Mouse (Mus musculus): ENCODE data around the gene Nkx6-1. TPM values are rescaled to one million over a fixed set of nuclear protein-coding genes. Genes with fewer than 3 reads are reported as not detected.

The Nkx6-1 gene
- under 1 TPM; 0.10 to 0.12 TPM for total RNA-seq (2021)

DNA sequence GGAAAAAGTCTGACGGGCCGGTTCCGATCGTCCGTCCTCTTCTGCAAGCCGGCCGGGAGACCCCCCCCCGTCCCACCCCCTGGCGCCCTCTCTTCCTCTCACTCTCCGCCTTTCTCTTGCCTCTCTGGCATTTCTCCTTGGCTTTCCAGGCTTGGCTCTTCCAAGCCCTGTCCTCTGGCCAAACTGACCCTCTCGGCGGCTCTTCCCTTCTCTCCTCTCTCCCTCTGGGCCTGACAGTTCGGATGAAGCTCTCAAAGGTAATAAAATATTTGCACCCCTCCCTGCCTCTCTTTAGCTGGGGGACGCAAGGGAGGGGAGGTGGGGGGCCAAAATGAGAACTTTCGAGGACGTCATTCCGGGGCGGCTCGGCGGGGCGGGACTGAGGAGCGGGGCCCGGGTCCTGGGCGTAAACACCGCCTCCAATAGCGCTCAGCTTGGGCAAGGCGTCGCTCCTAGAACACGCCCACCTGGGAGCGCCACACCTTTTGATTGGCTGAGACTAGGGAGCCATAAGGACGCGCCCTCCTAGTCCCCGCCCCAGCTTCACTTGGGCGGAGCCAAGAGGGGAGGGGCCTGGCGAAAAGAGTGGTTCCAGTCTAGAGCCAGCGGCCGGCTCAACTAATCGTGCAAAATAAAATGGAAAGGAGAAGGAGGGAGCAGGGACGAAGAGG, at the start of gene Nkx6-1:
Gene Nkx6-1 (minus strand): TSS at position 52 of the 671 bp plus-strand sequence.
- DNase-seq = peak; percentile 64 to 66
- intact Hi-C loops (cut with DNase I) = loop anchor here (5.0 kb wide), 2 partner anchors 298 to 838 kb away; no protein-coding TSS in a partner anchor

DNA sequence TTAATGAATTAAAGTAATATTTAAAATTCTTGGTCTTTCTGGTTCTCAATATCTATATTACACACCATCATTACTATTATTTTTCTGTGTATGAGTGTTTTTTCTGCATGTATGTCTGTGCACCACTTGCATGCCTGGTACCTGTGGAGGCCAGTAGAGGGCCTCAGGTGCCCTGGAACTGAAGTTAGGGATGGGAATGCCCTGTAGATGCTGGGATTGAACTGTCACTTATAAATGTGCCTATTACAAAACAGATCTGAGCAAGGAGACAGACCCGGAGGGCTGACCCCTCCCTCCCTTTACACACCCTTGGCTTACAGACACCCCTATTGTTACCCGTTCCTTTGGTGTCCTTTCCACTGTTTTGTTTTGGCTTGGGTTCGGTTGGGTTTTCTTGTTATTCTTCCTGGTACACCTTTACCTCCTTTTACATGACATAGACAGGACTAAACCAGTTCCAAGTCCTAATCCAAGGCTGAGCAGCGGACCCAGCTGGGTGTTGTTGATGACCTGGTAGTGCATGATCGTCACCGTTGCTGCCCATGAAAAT, 48.3 kb upstream of the Nkx6-1 start:
- intact Hi-C loops (cut with DNase I) = no loop called here
- no peak for DNase-seq

DNA sequence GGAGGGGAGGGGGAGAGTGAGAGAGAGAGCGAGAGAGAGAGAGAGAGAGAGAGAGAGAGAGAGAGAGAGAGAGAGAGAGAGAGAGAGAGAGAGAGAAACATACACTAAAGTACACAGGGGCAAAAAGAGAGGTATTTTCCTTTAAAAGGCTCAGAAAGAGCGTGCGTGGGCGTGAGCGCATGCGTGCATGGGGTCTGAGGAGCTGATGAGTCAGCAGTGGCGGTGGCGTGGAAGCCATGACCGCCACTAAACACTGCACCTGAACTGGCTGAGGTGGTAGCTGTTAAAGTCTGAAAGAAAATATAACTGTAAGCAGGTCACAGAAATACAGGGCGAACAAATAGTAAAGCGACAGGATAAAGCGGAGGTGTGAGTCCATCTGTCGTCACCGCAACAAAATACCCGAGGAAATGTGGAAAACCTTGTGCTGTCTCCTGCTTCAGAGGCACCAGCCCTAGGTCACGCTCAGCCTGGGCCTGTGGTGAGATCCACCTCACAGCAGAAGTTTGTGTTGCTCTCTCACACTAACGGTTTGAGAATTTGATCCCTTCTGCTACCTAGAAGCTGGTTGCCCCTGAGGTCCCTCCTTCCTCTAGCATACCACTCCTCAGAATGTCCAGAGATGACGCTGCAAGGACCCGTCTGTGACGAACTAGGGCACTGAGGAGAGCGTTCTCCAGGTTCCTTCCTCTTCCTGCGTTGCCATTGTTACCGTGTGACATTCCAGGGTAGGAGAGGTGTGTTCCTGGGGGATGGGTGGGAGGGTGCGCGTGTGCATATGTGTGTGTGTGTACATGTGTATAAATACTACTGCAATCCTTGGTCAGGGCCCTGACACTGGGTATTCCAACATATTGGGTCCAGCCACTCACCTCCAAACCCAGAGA, 38.8 kb upstream of the Nkx6-1 start:
- intact Hi-C loops (cut with DNase I) = no loop called here

DNA sequence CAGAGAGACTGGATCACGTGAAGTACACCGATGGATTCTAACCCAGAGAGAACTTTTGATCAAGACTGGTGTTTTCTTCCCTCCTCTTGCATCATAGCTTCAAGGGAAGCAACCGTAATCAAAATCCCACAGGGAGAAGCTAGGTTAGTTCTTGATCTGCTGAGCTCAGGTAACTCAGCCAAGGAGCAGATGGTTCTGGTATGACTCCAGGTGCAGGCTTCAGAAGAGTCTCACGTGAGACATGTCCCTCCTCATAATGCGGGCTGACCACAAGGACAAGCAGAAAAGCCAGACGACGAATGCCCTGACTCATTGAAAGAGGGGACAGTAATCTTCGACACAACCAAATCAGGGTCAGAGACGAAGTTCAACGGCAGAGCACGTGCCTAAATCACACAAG, 37.8 kb upstream of the Nkx6-1 start:
- intact Hi-C loops (cut with DNase I) = no loop called here
- DNase-seq = no peak

More for the DNA sequence above, 38.8 kb upstream of the Nkx6-1 start:
- DNase-seq = peak; percentile 15 to 31

DNA sequence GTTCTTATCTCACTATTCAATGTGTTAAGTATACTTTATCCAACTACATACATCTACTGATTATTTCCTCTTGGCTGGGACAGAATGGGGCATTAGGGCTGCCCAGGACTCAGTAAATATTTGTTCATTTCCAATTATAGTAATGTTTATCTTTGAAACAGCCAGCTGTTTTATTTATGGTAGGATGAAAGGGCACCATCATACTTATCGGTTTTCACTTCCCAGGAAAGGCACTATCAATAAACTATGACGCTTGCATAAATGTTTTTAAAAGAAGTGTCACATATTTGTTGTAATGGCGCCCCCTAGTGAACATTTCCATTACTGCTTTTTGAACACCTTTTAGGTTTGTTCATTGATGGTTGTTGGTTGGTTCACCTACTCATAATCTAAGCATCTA, 35.8 kb upstream of the Nkx6-1 start:
- DNase-seq = peak; percentile 29 to 45

DNA sequence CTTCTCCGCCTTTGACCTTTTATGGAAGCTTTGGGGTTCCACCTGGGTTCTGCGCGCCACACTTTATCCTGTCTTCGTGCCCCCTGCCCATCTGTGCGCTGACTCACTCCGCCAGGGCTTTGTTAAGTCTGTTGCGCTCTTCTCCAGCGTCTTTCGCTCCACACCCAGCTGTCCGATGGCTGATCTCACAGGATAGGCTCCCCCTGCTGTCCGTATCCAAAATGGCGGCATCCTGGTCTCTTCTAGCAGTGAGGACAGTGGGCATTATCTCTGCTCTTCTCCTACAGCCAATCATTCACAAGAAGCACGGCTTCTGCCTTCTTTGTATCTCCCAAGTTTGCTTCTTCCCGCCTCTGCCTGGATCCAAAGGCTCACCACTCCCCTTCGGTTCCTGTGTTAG, 23.8 kb upstream of the Nkx6-1 start:
- DNase-seq = no peak
- intact Hi-C loops (cut with DNase I) = no loop called here

More for the DNA sequence above, 35.8 kb upstream of the Nkx6-1 start:
- intact Hi-C loops (cut with DNase I) = no loop called here

DNA sequence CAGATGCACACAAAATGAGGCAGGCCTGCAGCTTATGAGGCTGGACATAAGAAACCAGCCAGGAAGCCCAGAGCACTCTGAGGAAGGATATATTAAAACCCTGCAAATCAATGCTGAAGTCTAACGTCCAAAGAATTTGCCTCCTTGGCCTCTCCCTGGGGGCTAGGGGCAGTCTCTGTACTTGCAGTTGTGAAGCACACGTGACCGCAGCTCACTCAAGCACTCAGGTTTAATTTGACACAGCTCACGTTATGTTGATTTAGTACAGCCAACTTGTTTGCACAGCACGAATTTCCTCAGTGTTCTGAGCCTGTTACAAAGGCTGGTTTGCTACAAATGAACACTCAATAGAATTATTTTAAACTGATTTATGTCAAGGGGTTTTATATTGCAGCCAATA, 18.5 kb upstream of the Nkx6-1 start:
- intact Hi-C loops (cut with DNase I) = no loop called here

DNA sequence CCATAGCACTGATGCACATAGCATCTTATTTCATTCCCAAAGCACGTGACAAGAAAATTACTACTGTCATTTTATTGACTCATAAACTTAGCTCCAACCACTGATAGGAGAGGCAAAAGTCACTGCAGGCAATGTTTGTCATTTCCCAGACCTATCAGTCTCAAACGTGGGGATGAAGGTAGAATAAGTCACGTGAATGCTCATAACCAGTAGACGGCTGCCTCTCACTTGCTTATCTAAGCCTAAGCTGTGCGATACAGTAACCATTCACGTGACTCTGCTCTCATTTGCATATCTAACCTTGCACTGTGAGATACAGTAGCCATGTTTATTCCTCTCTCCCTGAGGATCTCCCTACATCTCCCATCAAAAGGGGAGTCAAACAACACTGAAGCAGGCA, 15.5 kb upstream of the Nkx6-1 start:
- intact Hi-C loops (cut with DNase I) = no loop called here
- DNase-seq = no peak

More for the DNA sequence above, 18.5 kb upstream of the Nkx6-1 start:
- DNase-seq = no peak

DNA sequence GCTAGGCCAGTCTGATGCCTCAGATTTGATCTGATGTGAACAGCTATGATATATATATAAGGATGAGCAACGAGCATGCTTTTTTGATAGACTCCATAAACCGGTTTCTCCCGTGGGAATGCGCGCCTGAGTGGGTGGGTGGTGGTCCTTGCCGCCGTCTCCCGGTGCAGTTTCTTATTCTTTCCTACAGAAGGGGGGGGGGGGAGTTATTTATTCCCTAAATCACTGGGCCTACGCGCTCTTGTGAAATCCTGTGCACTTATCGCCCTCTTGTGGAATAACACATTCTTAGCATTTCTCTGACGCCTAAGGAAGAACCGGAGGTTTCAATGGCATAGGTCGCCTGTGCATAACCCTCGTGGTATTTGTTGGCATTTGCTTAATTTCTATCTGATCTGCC, 4.6 kb upstream of the Nkx6-1 start:
- intact Hi-C loops (cut with DNase I) = loop anchor here (1.0 to 5.0 kb wide), 4 partner anchors 302 to 842 kb away; no protein-coding TSS in a partner anchor
- DNase-seq = peak; percentile 20 to 37

DNA sequence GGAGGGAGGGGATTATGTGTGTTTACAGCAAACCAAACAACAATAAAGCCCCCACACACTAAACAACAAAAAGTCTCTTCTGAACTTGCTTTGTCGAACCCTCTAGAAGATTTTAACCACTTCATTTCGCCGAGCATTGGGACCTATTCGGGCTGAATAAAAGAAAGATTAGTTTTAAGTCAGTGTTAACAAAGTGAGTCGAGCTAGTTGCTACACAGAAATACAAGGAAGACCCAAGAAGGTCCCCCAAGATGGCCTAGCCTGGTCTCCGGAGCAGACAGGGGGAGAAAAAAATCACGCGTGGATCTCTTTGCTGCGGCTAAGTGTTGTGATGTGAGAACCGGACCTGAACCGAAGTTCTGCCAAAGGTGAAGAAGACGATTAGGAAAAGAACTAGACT, 3.7 kb upstream of the Nkx6-1 start:
- intact Hi-C loops (cut with DNase I) = loop anchor here (1.0 to 5.0 kb wide), 4 partner anchors 301 to 841 kb away; no protein-coding TSS in a partner anchor
- no peak for DNase-seq

DNA sequence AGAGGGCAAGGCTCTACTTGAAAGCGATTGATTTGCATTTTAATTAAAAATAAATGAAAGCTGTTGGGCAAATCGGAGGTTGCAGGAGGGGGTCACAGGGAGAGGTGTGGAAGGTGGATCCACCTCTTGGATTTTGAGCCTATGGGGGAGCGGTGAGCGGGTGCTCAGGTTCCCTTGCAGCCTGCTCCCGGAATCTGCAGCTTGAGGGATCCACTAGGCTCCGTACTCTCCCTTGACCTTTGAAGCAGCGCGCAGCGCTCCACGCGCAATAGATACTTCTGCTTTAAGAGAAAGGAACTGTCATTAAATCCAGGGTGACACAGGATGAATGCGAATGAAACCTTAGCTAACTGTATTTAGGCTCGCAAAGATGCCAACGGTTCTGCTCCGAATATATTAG, 3.2 kb upstream of the Nkx6-1 start:
- intact Hi-C loops (cut with DNase I) = loop anchor here (1.0 to 5.0 kb wide), 4 partner anchors 301 to 841 kb away; no protein-coding TSS in a partner anchor
- DNase-seq = no peak

DNA sequence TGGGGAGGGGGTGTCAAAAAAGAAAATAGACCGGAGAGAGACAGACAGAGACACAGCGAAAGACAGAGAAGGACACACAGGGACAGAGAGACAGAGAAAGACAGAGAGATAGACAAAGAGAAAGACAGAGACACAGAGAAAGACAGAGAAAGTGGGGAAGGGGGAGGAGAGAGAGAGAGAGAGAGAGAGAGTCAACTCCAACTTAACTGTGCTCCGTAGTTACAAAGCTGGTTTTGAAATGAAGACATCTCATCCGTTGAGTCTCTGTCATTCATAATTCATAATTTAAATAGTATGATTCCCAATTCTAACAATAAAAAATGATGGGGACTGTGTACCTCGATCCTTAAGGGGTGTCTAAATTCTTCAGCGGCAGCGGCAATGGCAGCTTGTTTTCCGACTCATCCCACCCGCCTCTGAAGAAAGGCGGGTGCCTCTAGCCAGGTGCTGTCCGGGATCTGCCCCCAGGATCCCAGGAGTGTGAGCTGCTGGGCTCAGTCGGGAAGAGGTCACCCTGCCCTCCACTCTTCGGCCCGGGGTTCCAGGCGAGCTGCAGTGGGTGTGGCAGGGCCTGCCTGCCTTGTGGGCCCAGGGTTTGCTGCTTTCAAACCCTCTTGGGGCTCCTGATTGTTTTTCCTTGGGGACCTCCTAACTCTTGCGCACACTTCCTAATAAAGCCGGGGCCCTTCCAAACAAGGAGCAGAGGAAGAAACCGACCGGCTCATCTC, 2.6 kb upstream of the Nkx6-1 start:
- DNase-seq = no peak
- intact Hi-C loops (cut with DNase I) = loop anchor here (5.0 kb wide), 2 partner anchors 300 to 840 kb away; no protein-coding TSS in a partner anchor

DNA sequence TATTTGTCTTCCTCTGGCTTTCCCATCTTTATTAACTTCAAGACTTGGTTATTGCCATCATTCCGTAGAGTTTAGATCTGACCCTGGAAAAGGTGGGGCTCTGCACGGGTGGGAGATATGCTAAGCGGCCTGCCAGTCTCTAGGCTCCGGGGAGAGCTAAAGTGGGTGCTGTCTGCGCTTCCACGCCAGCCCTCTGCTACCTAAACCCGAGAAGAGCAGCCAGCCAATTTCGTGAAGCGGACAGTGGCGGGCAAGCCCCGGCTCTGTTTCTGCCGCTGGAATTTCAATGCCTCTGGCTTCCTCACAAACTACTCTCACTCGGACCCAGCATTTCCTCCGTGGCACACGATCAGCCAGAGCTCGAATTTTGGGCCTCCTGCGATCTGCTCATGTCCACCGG, 1.9 kb upstream of the Nkx6-1 start:
- DNase-seq = no peak
- intact Hi-C loops (cut with DNase I) = loop anchor here (5.0 kb wide), 2 partner anchors 299 to 839 kb away; no protein-coding TSS in a partner anchor

DNA sequence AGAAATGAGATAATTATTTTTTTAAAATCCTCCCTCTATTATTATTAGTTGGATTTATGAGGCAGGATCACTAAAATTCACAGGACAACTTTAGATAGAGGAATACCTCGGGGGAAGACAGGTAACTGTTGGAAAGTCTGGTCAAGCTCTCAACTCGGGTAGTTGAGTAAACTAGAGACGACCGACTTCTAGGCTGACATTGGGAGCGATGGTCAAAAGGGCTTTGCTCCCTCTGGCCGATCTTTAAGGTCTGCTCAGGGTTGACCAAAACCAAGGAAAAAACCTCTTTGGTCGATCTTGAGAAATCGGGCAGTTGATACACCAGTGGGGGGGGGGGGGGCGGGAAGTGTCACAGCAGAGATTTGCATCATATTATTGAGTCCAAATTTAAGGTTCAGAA, 1.3 kb upstream of the Nkx6-1 start:
- intact Hi-C loops (cut with DNase I) = loop anchor here (5.0 kb wide), 2 partner anchors 299 to 839 kb away; no protein-coding TSS in a partner anchor
- no peak for DNase-seq

DNA sequence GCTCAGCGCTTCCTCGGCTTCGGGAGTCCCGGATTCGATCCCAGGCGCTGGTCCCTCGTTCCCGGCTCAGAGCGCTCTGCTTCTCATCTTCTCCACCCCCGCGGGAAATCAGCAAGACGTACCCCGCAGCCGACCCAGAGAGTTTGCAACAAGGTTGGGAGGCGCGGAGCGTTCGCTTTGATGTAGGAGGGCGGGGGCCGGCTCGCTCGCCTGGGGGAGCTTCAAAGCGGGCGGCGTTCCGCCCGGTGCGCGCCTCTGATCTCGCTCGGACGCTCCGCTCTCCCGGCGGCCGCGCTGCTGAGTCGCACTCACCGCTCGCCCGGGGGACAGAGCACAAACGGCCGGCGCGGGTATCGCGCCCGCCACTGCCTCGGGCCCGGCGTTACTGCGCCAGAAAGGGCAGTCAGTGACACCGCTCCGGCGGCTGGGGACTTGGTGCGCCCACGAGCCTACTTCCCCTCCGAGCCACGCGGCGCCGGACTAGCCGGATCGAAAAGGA, 324 bp downstream of the Nkx6-1 start:
- intact Hi-C loops (cut with DNase I) = no loop called here
- peak; percentile 18 to 20 for DNase-seq

DNA sequence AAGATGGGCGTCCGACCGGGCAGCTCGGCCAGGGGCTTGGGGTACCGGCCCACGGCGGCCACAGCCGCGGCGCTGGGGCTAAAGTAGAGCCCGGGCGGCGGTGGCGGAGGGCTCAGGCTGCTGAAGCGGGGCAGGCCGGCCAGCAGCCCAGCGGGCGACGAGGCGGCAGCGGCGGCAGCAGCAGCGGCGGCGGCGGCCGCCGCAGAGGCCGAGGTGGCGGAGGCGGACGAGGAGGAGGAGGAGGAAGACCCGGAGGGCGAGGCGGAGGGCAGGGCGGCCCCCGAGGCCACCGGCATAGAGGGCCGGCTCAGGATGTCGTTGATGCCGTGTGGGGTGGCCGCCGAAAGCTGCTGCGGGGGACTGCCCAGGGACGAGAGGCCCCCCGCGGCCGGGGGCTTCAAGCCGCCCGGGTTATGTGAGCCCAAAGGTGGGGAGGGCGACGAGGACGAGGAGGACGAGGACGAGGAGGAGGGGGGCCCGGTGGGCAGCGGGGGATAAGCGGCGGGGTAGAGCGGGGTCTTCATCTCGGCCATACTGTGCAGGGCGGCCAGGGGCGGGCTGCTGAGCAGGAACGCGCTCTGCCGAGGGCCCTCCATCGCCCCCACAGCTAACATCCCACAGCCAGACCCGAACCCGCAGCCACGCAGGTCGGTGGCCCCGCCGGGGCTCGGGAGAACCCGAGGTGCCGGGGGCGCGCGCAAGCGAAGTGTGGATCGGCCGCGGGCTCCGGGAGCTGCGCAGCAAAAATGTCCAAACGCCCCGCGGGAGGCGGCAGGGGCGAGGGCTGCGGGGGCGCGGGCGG, 974 bp downstream of the Nkx6-1 start:
- intact Hi-C loops (cut with DNase I) = no loop called here
- DNase-seq = peak in 1 of 2 experiments; percentile 3

DNA sequence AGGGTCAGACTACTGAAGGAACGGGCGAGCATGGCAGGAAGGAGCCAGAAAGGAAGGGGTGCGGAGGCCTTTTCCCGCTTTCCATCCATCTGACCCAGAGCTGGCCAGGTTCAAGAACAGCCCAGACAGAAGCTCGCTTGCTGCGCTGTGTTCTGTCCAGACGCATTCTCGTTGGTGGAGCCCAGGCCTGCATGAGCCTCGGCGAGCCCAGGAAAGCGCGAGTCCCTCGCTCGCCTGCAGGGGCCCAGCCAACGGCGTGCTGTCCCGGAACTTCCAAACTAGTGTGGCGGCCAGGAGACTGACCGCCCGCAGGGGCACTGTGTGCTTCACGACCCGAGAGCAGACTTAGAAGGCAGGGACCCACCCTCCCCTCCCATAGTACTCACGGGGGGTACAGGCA, 1.6 kb downstream of the Nkx6-1 start:
- peak; percentile 53 to 54 for DNase-seq
- intact Hi-C loops (cut with DNase I) = no loop called here

DNA sequence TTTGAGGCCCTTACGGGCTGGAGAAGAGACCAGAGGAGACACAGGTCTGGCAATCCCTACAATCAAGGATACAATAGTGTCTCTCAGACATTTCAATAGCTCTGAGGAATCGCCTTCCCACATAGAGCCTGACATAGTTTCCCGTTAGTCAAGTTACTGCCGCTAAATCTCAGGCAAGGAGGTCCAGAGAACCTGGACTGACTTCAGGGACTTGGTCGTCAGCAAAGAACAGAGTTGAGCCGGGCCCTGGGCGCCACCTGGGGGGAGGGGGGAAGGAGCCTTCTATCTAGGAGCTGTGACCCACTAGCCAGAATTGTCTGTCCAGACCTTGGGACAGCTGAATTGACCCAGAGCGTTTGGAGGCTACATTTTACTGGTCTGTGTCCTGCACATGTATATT, 2.3 kb downstream of the Nkx6-1 start:
- intact Hi-C loops (cut with DNase I) = no loop called here
- DNase-seq = no peak

DNA sequence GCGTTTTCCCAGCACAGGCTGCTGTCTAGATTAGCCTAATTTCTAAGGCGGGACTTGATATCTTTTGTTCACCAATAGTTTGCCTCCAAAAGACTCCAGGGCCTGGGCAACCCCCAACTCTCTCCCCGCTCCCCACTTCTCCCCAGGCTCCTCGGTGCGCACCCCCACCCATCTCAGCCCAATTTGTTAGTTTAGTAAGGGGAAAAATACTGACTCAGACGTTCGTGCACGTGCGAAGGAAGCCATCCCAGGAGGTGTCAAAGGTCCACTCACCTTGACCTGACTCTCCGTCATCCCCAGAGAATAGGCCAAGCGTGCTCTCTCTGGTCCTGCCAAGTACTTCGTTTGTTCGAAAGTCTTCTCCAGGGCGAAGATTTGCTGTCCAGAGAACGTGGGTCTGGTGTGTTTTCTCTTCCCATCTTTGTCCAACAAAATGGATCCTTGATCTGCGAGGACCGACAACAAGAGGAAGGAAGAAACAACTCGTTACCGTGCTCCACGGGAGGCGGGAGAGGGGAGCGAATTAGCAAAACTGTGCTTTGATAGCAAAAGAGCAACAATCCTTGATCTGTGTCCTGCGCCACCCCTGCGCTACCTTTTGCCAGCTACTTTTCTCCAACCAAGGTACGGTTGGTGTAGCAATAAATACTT, 3.1 kb downstream of the Nkx6-1 start:
- DNase-seq = peak; percentile 18 to 25

More for the DNA sequence above, 3.1 kb downstream of the Nkx6-1 start:
- intact Hi-C loops (cut with DNase I) = no loop called here
